Mouse (Mus musculus): Measurements from ENCODE around the gene Tmem151a. TPM values are rescaled to one million over a fixed set of nuclear protein-coding genes. Genes with fewer than 3 reads are reported as not detected.
"Not testable (repeated sequence)": the region's sequence is repeated elsewhere in the genome, so short reads cannot be mapped to it uniquely, and the experiment has no call there.

Gene Tmem151a
- polyA plus RNA-seq, 1 experiment = 102 TPM

DNA sequence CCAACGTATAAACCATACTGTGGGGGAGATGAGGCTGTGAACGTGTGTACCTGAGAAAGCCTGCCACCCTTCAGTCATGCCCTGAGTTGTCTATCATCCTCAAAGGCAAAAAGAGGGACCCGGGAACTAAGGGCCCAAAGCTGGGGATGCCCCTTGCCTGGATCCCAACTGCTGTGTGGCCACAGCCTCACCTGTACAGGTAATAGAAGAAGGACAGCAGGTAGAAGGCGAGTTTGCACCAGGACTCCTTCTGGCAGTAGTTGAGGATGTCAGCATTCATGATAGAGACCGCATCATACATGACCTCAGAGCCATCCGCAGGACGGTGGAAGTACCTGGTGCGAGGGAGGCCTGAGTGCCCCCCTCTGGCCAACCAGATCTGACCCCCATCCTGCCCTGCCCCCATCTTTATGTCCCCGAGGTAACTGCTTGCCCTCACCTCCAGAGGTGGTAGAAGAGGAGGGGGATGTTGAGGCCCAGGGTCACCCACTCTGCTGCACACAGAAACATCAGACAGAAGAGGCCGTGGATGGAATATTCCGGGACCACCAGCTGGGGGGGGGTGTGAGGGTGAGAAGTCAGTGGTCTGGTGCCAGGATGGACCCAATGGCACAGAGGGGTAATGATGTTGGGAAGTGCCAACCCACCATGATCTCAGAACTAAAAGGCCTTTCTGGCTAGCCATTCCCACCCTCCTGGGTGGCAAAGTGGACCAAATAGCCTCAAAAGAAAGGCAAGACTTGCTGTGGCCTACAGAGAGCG is 8.3 kb upstream of the Tmem151a start:
- H3K27ac ChIP-seq (ENCODE audit: insufficient read depth, low read length) = 0 out of 2 replicates have a peak overlapping the region, but pooled peaks have one; percentile 32
- H3K4me3 ChIP-seq (replicated peaks; ENCODE audit: insufficient read depth, low read depth, low read length) = peak overlapping the region; percentile 28
- H3K27me3 ChIP-seq (ENCODE audit: control insufficient read depth, insufficient read depth, low read length) = no peaks in the 10 kb centered on the region
- DNase-seq = no peak
- no peak for TF ChIP-seq POLR2A (IDR thresholded peaks at IDR 0.05; ENCODE audit: borderline replicate concordance, insufficient read depth, low read length)
- no peak for TF ChIP-seq CTCF (IDR thresholded peaks at IDR 0.05; ENCODE audit: borderline replicate concordance, insufficient read depth, low read depth, low read length)
- 65% methylated on average over 12 of the region's 12 CpGs for WGBS
- peaks cover 22% of the 10 kb centered on the region for H3K4me1 ChIP-seq (ENCODE audit: control insufficient read depth, insufficient read depth, low read length)

GRCm38 (mm10) chr19:5092083-5092482 is 6.8 kb upstream of the Tmem151a start:
- H3K4me1 ChIP-seq (ENCODE audit: control insufficient read depth, insufficient read depth, low read length) = peaks cover 20% of the 10 kb centered on the region
- 87% methylated on average over 10 of the region's 10 CpGs for WGBS
- no peak overlapping the region for H3K4me3 ChIP-seq (replicated peaks; ENCODE audit: insufficient read depth, low read depth, low read length)
- TF ChIP-seq CTCF (IDR thresholded peaks at IDR 0.05; ENCODE audit: borderline replicate concordance, insufficient read depth, low read depth, low read length) (no peak), POLR2A (IDR thresholded peaks at IDR 0.05; ENCODE audit: borderline replicate concordance, insufficient read depth, low read length) (no peak)
- no peaks in the 10 kb centered on the region for H3K27me3 ChIP-seq (ENCODE audit: control insufficient read depth, insufficient read depth, low read length)
- no peak overlapping the region for H3K27ac ChIP-seq (ENCODE audit: insufficient read depth, low read length)
- no peak for DNase-seq

- no peak for TF ChIP-seq CTCF (IDR thresholded peaks at IDR 0.05; ENCODE audit: borderline replicate concordance, insufficient read depth, low read depth, low read length)
- no peak for TF ChIP-seq POLR2A (IDR thresholded peaks at IDR 0.05; ENCODE audit: borderline replicate concordance, insufficient read depth, low read length)
- peak in 1 of 2 experiments; percentile 31 for DNase-seq
- H3K27me3 ChIP-seq (ENCODE audit: control insufficient read depth, insufficient read depth, low read length) = no peaks in the 10 kb centered on the region
- H3K4me3 ChIP-seq (replicated peaks; ENCODE audit: insufficient read depth, low read depth, low read length) = peak overlapping the region; percentile 88
- WGBS = 84% methylated on average over 4 of the region's 4 CpGs
- no peak overlapping the region for H3K27ac ChIP-seq (ENCODE audit: insufficient read depth, low read length)
- H3K4me1 ChIP-seq (ENCODE audit: control insufficient read depth, insufficient read depth, low read length) = peaks cover 3% of the 10 kb centered on the region
Observed at GRCm38 (mm10) chr19:5089324-5089723, 4.0 kb upstream of the Tmem151a start.

- H3K27ac ChIP-seq (ENCODE audit: insufficient read depth, low read length) = peak within 1 kb of the TSS; percentile 70
- H3K4me1 ChIP-seq (ENCODE audit: control insufficient read depth, insufficient read depth, low read length) = peaks cover 5% of the 10 kb centered on the region
- under 1% methylated on average over 58 of the region's 58 CpGs for WGBS
- peak within 1 kb of the TSS; percentile 88 for H3K4me3 ChIP-seq (replicated peaks; ENCODE audit: insufficient read depth, low read depth, low read length)
- peak; percentile 92 to 99 for DNase-seq
- H3K27me3 ChIP-seq (ENCODE audit: control insufficient read depth, insufficient read depth, low read length) = no peaks in the 10 kb centered on the region
- TF ChIP-seq POLR2A (IDR thresholded peaks at IDR 0.05; ENCODE audit: borderline replicate concordance, insufficient read depth, low read length) (peak; percentile 68), CTCF (IDR thresholded peaks at IDR 0.05; ENCODE audit: borderline replicate concordance, insufficient read depth, low read depth, low read length) (peak; percentile 43)
Observed at GRCm38 (mm10) chr19:5087884-5088728, 2.8 kb upstream of the Tmem151a start, which contains the start of gene Yif1a. Gene Yif1a, plus strand, starts transcription at chr19:5088538.

- not testable (repeated sequence) for H3K27ac ChIP-seq (ENCODE audit: insufficient read depth, low read length); DNase-seq; H3K4me1 ChIP-seq (ENCODE audit: control insufficient read depth, insufficient read depth, low read length); H3K4me3 ChIP-seq (replicated peaks; ENCODE audit: insufficient read depth, low read depth, low read length); H3K27me3 ChIP-seq (ENCODE audit: control insufficient read depth, insufficient read depth, low read length)
- 65% methylated on average over 4 of the region's 4 CpGs for WGBS
- TF ChIP-seq CTCF (IDR thresholded peaks at IDR 0.05; ENCODE audit: borderline replicate concordance, insufficient read depth, low read depth, low read length) = peak; percentile 17; the same call in 1 of the 2 replicates
Observed at GRCm38 (mm10) chr19:5086533-5086932, 1.2 kb upstream of the Tmem151a start.

- TF ChIP-seq CTCF (IDR thresholded peaks at IDR 0.05; ENCODE audit: borderline replicate concordance, insufficient read depth, low read depth, low read length) (no peak), POLR2A (IDR thresholded peaks at IDR 0.05; ENCODE audit: borderline replicate concordance, insufficient read depth, low read length) (no peak)
- H3K4me1 ChIP-seq (ENCODE audit: control insufficient read depth, insufficient read depth, low read length) = peaks cover 10% of the 10 kb centered on the region
- no peaks in the 10 kb centered on the region for H3K27me3 ChIP-seq (ENCODE audit: control insufficient read depth, insufficient read depth, low read length)
- DNase-seq = peak; percentile 58 to 63
- H3K4me3 ChIP-seq (replicated peaks; ENCODE audit: insufficient read depth, low read depth, low read length) = peak overlapping the region; percentile 64
- WGBS = 1% methylated on average over 15 of the region's 15 CpGs
- peak overlapping the region; percentile 98 for H3K27ac ChIP-seq (ENCODE audit: insufficient read depth, low read length)
Observed at GRCm38 (mm10) chr19:5084834-5085144, 542 bp downstream of the Tmem151a start.

DNA sequence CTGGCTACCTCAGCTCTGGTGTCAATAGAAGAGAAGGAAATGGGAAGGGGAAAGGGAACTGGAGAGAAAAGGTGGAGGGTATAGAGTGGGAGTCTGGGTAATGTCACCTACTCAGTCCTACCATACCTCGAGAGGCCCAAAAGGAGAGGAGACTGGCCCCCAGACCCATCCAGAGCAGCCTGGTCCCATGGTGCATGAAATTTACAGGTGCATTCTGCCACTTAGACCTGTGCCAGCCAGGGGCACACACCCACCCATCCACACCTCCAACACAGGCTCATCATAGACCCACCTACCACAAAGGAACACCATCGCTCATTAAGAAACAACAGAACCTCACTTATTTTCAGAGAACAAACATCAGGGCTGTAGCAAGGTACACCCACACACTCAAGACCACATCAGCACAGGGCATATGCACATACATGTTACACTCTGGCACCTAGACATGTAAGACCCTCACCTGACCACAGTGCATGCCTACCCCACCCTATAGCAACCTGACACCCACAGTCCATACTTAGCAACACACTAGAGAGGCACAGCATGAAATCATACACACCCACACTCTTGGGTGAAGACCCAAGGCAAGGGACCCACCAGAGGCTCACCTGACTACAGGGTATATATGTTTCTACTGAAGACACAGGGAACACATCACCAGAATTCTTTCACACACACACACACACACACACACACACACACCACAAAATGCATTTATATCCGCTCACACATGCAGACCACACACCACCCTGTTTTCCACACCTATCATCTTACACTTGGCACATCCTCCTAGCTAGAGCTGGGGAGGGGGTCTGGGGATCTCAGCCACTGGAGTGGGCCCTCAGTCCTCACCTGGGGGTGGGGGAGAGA is 1.1 kb downstream of the Tmem151a start:
- 69% methylated on average over 3 of the region's 3 CpGs for WGBS
- TF ChIP-seq CTCF (IDR thresholded peaks at IDR 0.05; ENCODE audit: borderline replicate concordance, insufficient read depth, low read depth, low read length) (no peak), POLR2A (IDR thresholded peaks at IDR 0.05; ENCODE audit: borderline replicate concordance, insufficient read depth, low read length) (no peak)
- H3K27ac ChIP-seq (ENCODE audit: insufficient read depth, low read length) = peak overlapping the region; percentile 98; the same call in 1 of the 2 replicates
- H3K4me3 ChIP-seq (replicated peaks; ENCODE audit: insufficient read depth, low read depth, low read length) = peak overlapping the region; percentile 64
- H3K27me3 ChIP-seq (ENCODE audit: control insufficient read depth, insufficient read depth, low read length) = no peaks in the 10 kb centered on the region
- no peak for DNase-seq
- peaks cover 10% of the 10 kb centered on the region for H3K4me1 ChIP-seq (ENCODE audit: control insufficient read depth, insufficient read depth, low read length)
